Comparison of ENCODE assay signal across 11 mouse cellular contexts in genomic region chr1:187910718-187911117, GRCm38 (mm10).
A peak's percentile ranks its signal among the peaks of the same experiment; 100 is the strongest.
DNase-seq lines count a peak whose midpoint lies in the region; ATAC-seq lines count a peak whose summit lies in the region.
"Had no signal": no experiment of that assay in that cellular context is flagged by ENCODE, and none has a peak within 500 bp of the region (broad histone marks: within the 10 kb centered on the region; RNA-seq: fewer than 3 reads in every experiment).

No protein-coding gene starts in this region.

- 0 out of 2 replicates have a peak, but pooled peaks cover 6% of the 10 kb centered on the region for H3K27me3 ChIP-seq in forebrain, embryonic 12.5 days
- H3K27me3 ChIP-seq: embryonic facial prominence, embryonic 13.5 days; hindbrain, embryonic 15.5 days; limb, embryonic 12.5 days had no signal

- H3K36me3 ChIP-seq in forebrain, embryonic 12.5 days (replicated peaks): no peaks in the 10 kb centered on the region
- H3K36me3 ChIP-seq: embryonic facial prominence, embryonic 13.5 days; hindbrain, embryonic 15.5 days; limb, embryonic 12.5 days had no signal

- no peak overlapping the region for H3K4me2 ChIP-seq in forebrain, embryonic 12.5 days
- H3K4me2 ChIP-seq: embryonic facial prominence, embryonic 13.5 days; hindbrain, embryonic 15.5 days; limb, embryonic 12.5 days had no signal

- H3K27ac ChIP-seq in forebrain, embryonic 12.5 days: no peak overlapping the region
- H3K27ac ChIP-seq: embryonic facial prominence, embryonic 13.5 days; hindbrain, embryonic 15.5 days; limb, embryonic 12.5 days had no signal

- H3K9me3 ChIP-seq in forebrain, embryonic 12.5 days: no peaks in the 10 kb centered on the region
- H3K9me3 ChIP-seq: embryonic facial prominence, embryonic 13.5 days; hindbrain, embryonic 15.5 days; limb, embryonic 12.5 days had no signal

- peak; percentile 2 to 17 for DNase-seq in urinary bladder, adult 18-20 months (ENCODE audit: low spot score in 2 of 2)
- DNase-seq in urinary bladder, adult 2 months (ENCODE audit: low spot score): no peak
- DNase-seq in heart, adult 8-10 months (ENCODE audit: low spot score): peak; percentile 71
- DNase-seq in left cerebral cortex, adult 8-10 months (ENCODE audit: low spot score in 2 of 2): peak; percentile 2 to 34
- DNase-seq in ovary, postnatal 36 days (ENCODE audit: low spot score): no peak
- no peak for DNase-seq in cerebellum, adult 11 months

- peaks cover 14% of the 10 kb centered on the region for H3K4me1 ChIP-seq in forebrain, embryonic 12.5 days
- H3K4me1 ChIP-seq: hindbrain, embryonic 15.5 days had no signal

- no peak overlapping the region for H3K4me3 ChIP-seq in forebrain, embryonic 12.5 days (replicated peaks)
- H3K4me3 ChIP-seq: embryonic facial prominence, embryonic 13.5 days; hindbrain, embryonic 15.5 days; limb, embryonic 12.5 days had no signal

- H3K9ac ChIP-seq in forebrain, embryonic 12.5 days: no peak overlapping the region
- H3K9ac ChIP-seq: embryonic facial prominence, embryonic 13.5 days; hindbrain, embryonic 15.5 days; limb, embryonic 12.5 days had no signal

- WGBS in forebrain, embryonic 12.5 days: 93% methylated on average over 7 of the region's 7 CpGs

- no peak for ATAC-seq in megakaryocyte, adult 5-6 weeks (ENCODE audit: poor library complexity, severe bottlenecking)
- no peak for ATAC-seq in forebrain, embryonic 12.5 days (ENCODE audit: low FRiP score)

Comparison
In these comparisons a context has a peak if more than half of its experiments do, and no peak if none do; other contexts are left out.
1. DNase-seq: peak in urinary bladder, adult 18-20 months (2 of 2), heart, adult 8-10 months (single experiment) and left cerebral cortex, adult 8-10 months (2 of 2); none in urinary bladder, adult 2 months (single experiment), ovary, postnatal 36 days (single experiment) and cerebellum, adult 11 months (single experiment).